Mouse (Mus musculus): Measurements from ENCODE around the gene Rho. TPM values are rescaled to one million over a fixed set of nuclear protein-coding genes. Genes with fewer than 3 reads are reported as not detected.

Rho gene
- polyA plus RNA-seq, 1 experiment: 0.22 TPM

Other genes with a start within 250 kb of the Rho start
- gene Tmem40, start 169.3 kb upstream of the Rho start, polyA plus RNA-seq (2012; rRNA removed): 0.22 and 0.37 TPM in 2 replicates
- 2.9 and 3.4 TPM in 2 replicates for gene Cand2, start 157.2 kb upstream of the Rho start, polyA plus RNA-seq (2012; rRNA removed)
- gene Rpl32, start 123.0 kb upstream of the Rho start, polyA plus RNA-seq (2012; rRNA removed): 880 and 963 TPM in 2 replicates
- gene Efcab12, start 93.3 kb upstream of the Rho start, polyA plus RNA-seq (2012; rRNA removed): 0.04 and 0.12 TPM in 2 replicates
- 1.6 and 2.4 TPM in 2 replicates for gene Mbd4, start 78.4 kb upstream of the Rho start, polyA plus RNA-seq (2012; rRNA removed)
- 3.7 and 3.9 TPM in 2 replicates for gene Ift122, start 78.3 kb upstream of the Rho start, polyA plus RNA-seq (2012; rRNA removed)
- not detected in 2 replicates for gene H1foo, start 13.2 kb downstream of the Rho start, polyA plus RNA-seq (2012; rRNA removed)
- gene Plxnd1, start 63.3 kb downstream of the Rho start, polyA plus RNA-seq (2012; rRNA removed): 12.9 and 20.1 TPM in 2 replicates

Measured in large intestine, adult 2 months (tissue).